Mouse (Mus musculus) heart, embryonic 11.5 days (tissue): ENCODE results near the gene Mtx1. TPM values are rescaled to one million over a fixed set of nuclear protein-coding genes. Genes with fewer than 3 reads are reported as not detected.

Experiments
- ATAC-seq: fragments of 200-750 bp; cut with Nextera tagmentation; replicated peaks from 2 replicates; pipeline ENCODE4 v1.8.0; 2017; ENCODE audit warnings: moderate library complexity; ENCODE audit not compliant: insufficient number of reproducible peaks, low FRiP score, low TSS enrichment
- H3K27ac ChIP-seq: fragments of 300-500 bp; sonication (generic); 2 replicates; pipeline ENCODE4 v1.5.1; 2014; ENCODE audit warnings: mild to moderate bottlenecking, low read depth, low read length
- H3K27me3 ChIP-seq: fragments of 300-500 bp; sonication (generic); 2 replicates; pipeline ENCODE4 v1.6.1; 2014; ENCODE audit warnings: mild to moderate bottlenecking, low read length, mixed read lengths; ENCODE audit not compliant: control insufficient read depth, insufficient read depth
- H3K36me3 ChIP-seq: fragments of 300-500 bp; sonication (generic); 2 replicates; pipeline ENCODE4 v1.6.1; 2014; ENCODE audit warnings: mild to moderate bottlenecking, low read length, moderate library complexity, mixed read lengths; ENCODE audit not compliant: control insufficient read depth, insufficient read depth
- H3K4me1 ChIP-seq: fragments of 300-500 bp; sonication (generic); 2 replicates; pipeline ENCODE4 v1.6.1; 2014; ENCODE audit warnings: low read length; ENCODE audit not compliant: control insufficient read depth, insufficient read depth
- H3K4me2 ChIP-seq: fragments of 300-500 bp; sonication (generic); 2 replicates; pipeline ENCODE4 v1.6.1; 2014; ENCODE audit warnings: mild to moderate bottlenecking, moderate library complexity
- H3K4me3 ChIP-seq: fragments of 300-500 bp; sonication (generic); 2 replicates; pipeline ENCODE4 v1.5.1; 2014; ENCODE audit warnings: low read depth, low read length
- H3K9ac ChIP-seq: fragments of 300-500 bp; sonication (generic); 2 replicates; pipeline ENCODE4 v1.6.1; 2014; ENCODE audit warnings: mild to moderate bottlenecking, low read depth, low read length, moderate library complexity
- H3K9me3 ChIP-seq: fragments of 300-500 bp; sonication (generic); replicated peaks from 2 replicates; pipeline ENCODE4 v1.6.1; 2016; ENCODE audit warnings: low read length; ENCODE audit not compliant: control insufficient read depth
- WGBS: fragments of 180-500 bp; shearing (Covaris S2); extraction: QIAGEN DNeasy Blood & Tissue Kit; methylation state at CpG from one replicate; pipeline ENCODE4 v1.1.7; 2014; ENCODE audit not compliant: insufficient replicate concordance; 5-methylcytosine and 5-hydroxymethylcytosine counted together
- polyA plus RNA-seq: library from polyadenylated mRNA; unstranded; fragments of >200 nt; fragmentation: Nextera tagmentation; extraction: Ambion mirVana; gene quantifications from 2 replicates; pipeline ENCODE4 v1.2.1, GENCODE M21; 2014

Mtx1 gene
- polyA plus RNA-seq, 1 experiment from 2014 or later: 144 TPM

- peak; percentile 8; the same call in 1 of the 2 replicates for ATAC-seq
Observed at GRCm38 (mm10) chr3:89245688-89246171, 18.8 kb upstream of the Mtx1 start, which contains the start of gene Krtcap2. Krtcap2 (plus strand) TSS chr3:89245966.

GRCm38 (mm10) chr3:89244982-89245687 lies 18.2 kb upstream of the Mtx1 start:
- Histone ChIP-seq H3K9me3 (no peaks in the 10 kb centered on the region), H3K36me3 (no peaks in the 10 kb centered on the region; the same call in 1 of the 2 replicates), H3K27me3 (peaks cover 21% of the 10 kb centered on the region), H3K4me1 (peaks cover 22% of the 10 kb centered on the region), H3K9ac (peak overlapping the region; percentile 52; the same call in 1 of the 2 replicates), H3K4me3 (peak overlapping the region; percentile 44), H3K27ac (no peak overlapping the region), H3K4me2 (peak overlapping the region; percentile 75)
- ATAC-seq: 0 out of 2 replicates have a peak, but pooled peaks have one; percentile 5
- WGBS: 2% methylated on average over 20 of the region's 26 CpGs

More at GRCm38 (mm10) chr3:89245688-89246171, 18.8 kb upstream of the Mtx1 start, which contains the start of gene Krtcap2:
- H3K9me3 ChIP-seq: no peaks in the 10 kb centered on the region
- peak within 1 kb of the TSS; percentile 82 for H3K9ac ChIP-seq
- H3K36me3 ChIP-seq: no peaks in the 10 kb centered on the region; the same call in 1 of the 2 replicates
- peak within 1 kb of the TSS; percentile 75 for H3K4me2 ChIP-seq
- peaks cover 28% of the 10 kb centered on the region for H3K4me1 ChIP-seq
- H3K4me3 ChIP-seq: peak within 1 kb of the TSS; percentile 78
- H3K27me3 ChIP-seq: peaks cover 21% of the 10 kb centered on the region
- H3K27ac ChIP-seq: peak within 1 kb of the TSS; percentile 64
- 6% methylated on average over 20 of the region's 20 CpGs for WGBS

- Histone ChIP-seq H3K36me3 (no peaks in the 10 kb centered on the region; the same call in 1 of the 2 replicates), H3K9ac (no peak overlapping the region), H3K9me3 (no peaks in the 10 kb centered on the region), H3K4me3 (peak overlapping the region; percentile 44), H3K4me2 (peak overlapping the region; percentile 75), H3K4me1 (peaks cover 22% of the 10 kb centered on the region), H3K27me3 (peaks cover 21% of the 10 kb centered on the region), H3K27ac (no peak overlapping the region)
- ATAC-seq: no peak
- 10% methylated on average over 25 of the region's 25 CpGs for WGBS
Observed at GRCm38 (mm10) chr3:89244158-89244981, 17.5 kb upstream of the Mtx1 start.

- H3K9me3 ChIP-seq: no peaks in the 10 kb centered on the region
- no peaks in the 10 kb centered on the region; the same call in 1 of the 2 replicates for H3K36me3 ChIP-seq
- WGBS: 14% methylated on average over 14 of the region's 14 CpGs
- peak overlapping the region; percentile 44 for H3K4me2 ChIP-seq
- ATAC-seq: no peak
- peaks cover 22% of the 10 kb centered on the region for H3K4me1 ChIP-seq
- peak overlapping the region; percentile 14; the same call in 1 of the 2 replicates for H3K4me3 ChIP-seq
- H3K27ac ChIP-seq: no peak overlapping the region
- peaks cover 21% of the 10 kb centered on the region for H3K27me3 ChIP-seq
- H3K9ac ChIP-seq: no peak overlapping the region
Observed at GRCm38 (mm10) chr3:89243609-89244008, 16.7 kb upstream of the Mtx1 start.

GRCm38 (mm10) chr3:89242331-89242895 lies 15.5 kb upstream of the Mtx1 start:
- WGBS: 69% methylated on average over 9 of the region's 9 CpGs
- no peaks in the 10 kb centered on the region for H3K9me3 ChIP-seq
- no peak overlapping the region for H3K4me2 ChIP-seq
- H3K27ac ChIP-seq: no peak overlapping the region
- no peaks in the 10 kb centered on the region for H3K36me3 ChIP-seq
- H3K9ac ChIP-seq: no peak overlapping the region
- ATAC-seq: no peak
- H3K27me3 ChIP-seq: peaks cover 21% of the 10 kb centered on the region
- no peak overlapping the region for H3K4me3 ChIP-seq
- peaks cover 19% of the 10 kb centered on the region for H3K4me1 ChIP-seq

GRCm38 (mm10) chr3:89238494-89238893 lies 11.6 kb upstream of the Mtx1 start:
- Histone ChIP-seq H3K4me1 (no peaks in the 10 kb centered on the region), H3K4me2 (no peak overlapping the region), H3K9ac (no peak overlapping the region), H3K4me3 (no peak overlapping the region), H3K27me3 (peaks cover 7% of the 10 kb centered on the region), H3K27ac (no peak overlapping the region), H3K9me3 (no peaks in the 10 kb centered on the region), H3K36me3 (no peaks in the 10 kb centered on the region)
- ATAC-seq: no peak
- WGBS: 67% methylated on average over 12 of the region's 12 CpGs

- 91% methylated on average over 21 of the region's 21 CpGs for WGBS
- ATAC-seq: no peak
- Histone ChIP-seq H3K27ac (no peak overlapping the region), H3K4me1 (no peaks in the 10 kb centered on the region), H3K27me3 (peaks cover 7% of the 10 kb centered on the region), H3K4me3 (no peak overlapping the region), H3K36me3 (no peaks in the 10 kb centered on the region), H3K9me3 (no peaks in the 10 kb centered on the region), H3K4me2 (no peak overlapping the region), H3K9ac (no peak overlapping the region)
Observed at GRCm38 (mm10) chr3:89237682-89238081, 10.8 kb upstream of the Mtx1 start.

- ATAC-seq: no peak
- no peaks in the 10 kb centered on the region for H3K9me3 ChIP-seq
- H3K36me3 ChIP-seq: no peaks in the 10 kb centered on the region
- WGBS: 84% methylated on average over 10 of the region's 10 CpGs
- no peak overlapping the region for H3K9ac ChIP-seq
- H3K4me2 ChIP-seq: no peak overlapping the region
- H3K4me1 ChIP-seq: no peaks in the 10 kb centered on the region
- peaks cover 7% of the 10 kb centered on the region for H3K27me3 ChIP-seq
- H3K27ac ChIP-seq: no peak overlapping the region
- no peak overlapping the region for H3K4me3 ChIP-seq
Observed at GRCm38 (mm10) chr3:89236516-89236915, 9.6 kb upstream of the Mtx1 start.
